Mouse (Mus musculus) frontal cortex, postnatal 10 days (tissue): ENCODE results near the gene Ddx39.

Source experiments
- DNase-seq, 2 experiments: peaks; one replicate each; pipeline ENCODE4 v3.0.0; 2022; ENCODE audit warnings: low spot score in 2 of 2, mixed read lengths in 1 of 2

Ddx39 gene

DNA sequence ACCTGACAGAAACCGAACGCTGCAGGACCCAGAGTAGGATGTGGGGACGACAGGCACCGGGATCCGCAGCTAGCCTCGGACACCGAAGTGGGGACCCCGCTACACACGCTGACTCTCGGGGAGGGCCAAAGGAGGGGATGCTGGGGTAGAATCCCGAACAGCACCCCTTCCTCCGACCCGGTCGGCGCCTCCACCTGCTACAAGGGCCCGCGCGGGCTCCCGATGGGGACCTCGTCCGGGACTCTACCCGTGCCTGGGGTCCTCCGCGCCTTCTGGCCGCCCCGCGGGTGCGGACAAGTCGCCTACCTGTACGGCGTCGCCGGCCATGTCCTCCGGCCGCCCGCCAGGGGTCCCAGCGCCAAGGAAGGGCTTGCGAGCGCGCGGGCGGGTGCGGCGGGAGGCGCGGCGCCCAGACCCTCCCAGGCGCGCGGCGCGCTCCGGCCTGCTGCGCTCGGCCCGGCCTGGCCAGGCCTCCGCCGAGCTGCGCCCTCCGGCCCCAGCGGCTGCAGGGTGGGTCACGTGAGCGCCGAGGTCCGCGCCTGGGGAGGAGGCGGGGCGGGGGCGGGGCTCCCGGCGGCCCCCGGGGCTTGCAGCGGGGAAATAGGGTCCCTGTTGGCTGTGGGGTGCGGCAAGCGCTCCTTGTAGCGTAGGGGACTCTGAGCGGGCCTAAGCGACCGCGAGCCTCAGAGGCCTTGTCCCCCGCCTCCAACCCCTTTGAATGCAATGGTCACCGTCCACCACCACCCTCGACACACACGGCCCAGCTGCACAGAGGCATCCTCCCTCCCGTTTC is 16.1 kb upstream of the Ddx39 start, which contains the start of gene Pkn1:
TSS of gene Pkn1 (minus strand) at position 519 of the 793 bp plus-strand sequence.
- peak in 1 of 2 experiments; percentile 62 for DNase-seq

DNA sequence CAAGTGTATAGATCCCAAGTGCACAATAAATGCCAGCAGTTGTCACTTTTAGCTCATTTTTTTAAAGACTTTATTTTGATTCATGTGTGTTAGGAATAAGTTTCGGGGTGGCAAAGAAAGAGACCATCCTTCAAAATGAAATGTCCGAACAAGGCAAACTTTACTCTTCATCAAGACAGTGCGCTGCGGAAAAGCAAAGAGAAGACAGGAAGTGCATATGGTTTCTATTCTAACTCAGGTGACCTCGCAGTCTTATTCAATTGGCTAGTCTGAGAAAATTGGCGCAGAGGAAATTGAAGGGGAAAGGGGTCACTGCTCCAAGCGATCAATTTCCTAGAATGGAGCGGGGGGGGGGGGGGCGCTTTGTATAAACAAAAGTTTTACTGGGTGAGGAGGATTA is 15.4 kb upstream of the Ddx39 start:
- no peak for DNase-seq

DNA sequence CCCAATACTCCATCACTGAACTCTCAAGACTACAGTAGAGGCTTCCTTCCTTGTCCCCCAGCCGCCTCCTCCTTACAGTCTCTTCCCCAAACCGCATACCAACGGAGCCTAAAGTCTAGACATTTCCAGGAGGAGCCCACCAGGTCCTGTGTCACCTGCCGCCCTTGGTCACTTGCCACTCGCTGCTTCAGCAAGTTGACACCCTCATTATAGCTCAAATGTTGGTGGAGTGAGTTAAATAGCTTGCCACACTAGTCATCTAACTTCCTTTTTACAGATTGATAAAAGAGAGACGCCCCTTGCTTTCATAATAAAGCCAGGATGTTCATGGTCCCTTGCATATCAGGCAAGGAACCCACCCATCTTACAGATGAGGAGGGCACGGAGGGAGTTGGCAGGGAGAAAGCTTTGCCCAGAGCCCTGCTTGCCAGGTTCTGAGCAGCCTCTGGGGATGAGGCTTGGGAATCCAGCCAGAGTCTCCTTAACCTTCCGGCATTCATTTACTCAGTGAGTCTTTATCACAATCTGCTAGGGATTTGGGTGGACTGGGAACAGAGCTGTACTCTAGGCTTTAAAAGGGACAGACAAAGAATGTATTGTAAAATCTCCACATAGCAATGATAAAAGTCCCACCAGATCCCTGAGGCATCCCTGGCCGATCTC is 14.4 kb upstream of the Ddx39 start:
- no peak for DNase-seq

DNA sequence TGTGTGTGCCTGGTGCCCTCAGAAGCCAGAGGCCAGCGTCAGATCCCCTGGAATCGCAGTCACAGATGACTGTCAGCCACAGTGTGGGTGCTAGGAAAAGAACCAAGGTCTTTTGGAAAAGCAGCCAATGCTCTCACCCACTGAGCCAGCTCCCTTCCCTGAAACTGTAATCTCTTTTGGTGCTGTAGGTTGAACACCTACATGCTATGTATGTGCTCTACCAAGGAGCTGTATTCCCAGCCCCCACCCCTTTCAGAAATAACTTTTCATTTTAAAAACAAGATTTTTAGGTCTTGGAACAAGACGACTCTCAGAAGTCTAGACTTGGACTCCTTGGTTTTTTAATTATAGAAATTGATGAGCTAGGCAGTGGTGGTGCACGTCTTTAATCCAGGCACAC is 11.6 kb upstream of the Ddx39 start:
- no peak for DNase-seq

DNA sequence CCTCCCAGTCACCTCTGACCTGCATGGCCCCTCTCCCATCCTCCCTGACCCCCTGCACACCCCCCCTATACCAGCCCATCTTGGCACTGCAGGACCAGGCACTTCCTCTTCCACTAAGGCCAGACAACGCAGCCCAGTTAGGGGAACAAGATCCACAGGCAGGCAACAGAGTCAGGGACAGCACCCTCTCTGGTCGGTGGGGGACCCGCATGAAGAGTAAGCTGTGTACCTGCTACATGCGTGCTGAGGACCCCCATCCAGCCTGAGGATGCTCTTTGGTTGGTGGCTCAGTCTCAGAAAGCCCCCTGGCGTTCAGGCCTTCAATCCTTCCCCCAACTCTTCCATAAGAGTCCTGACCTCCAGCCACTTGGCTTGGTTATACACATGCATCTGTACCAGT is 8.6 kb upstream of the Ddx39 start:
- DNase-seq: no peak

DNA sequence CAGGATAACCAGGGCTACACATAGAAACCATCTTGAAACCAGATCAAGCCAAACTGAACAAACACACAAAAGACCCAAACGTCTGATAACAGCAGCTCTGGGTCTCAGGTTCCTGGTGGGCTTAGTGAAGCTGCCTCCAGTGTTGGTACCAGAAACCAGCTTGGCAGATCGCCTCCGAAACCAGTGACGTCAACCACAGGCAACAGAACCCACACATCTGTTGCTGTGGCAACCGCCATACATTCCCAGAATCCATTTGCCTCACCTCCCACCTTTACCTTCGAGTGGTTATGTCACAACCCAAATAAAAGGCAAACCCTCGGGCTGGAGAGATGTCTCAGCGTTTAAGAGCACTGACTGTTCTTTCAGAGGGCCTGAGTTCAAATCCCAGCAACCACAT is 7.4 kb upstream of the Ddx39 start:
- no peak for DNase-seq

DNA sequence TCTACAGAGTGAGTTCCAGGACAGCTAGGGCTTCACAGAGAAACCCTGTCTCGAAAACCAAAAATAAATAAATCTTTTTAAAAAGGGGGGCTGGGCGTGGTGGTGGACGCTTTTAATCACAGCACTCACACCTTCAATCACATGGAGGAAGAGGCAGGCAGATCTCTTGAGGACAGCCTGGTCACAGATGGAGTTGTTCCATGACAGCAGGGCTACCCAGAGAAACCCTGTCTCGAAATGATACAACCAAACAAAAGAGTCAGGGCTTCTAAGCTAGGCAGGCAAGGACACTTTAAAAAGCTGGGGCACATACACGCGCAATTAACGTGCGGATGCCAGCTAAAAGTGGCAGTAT is 324 bp upstream of the Ddx39 start:
- DNase-seq: no peak

DNA sequence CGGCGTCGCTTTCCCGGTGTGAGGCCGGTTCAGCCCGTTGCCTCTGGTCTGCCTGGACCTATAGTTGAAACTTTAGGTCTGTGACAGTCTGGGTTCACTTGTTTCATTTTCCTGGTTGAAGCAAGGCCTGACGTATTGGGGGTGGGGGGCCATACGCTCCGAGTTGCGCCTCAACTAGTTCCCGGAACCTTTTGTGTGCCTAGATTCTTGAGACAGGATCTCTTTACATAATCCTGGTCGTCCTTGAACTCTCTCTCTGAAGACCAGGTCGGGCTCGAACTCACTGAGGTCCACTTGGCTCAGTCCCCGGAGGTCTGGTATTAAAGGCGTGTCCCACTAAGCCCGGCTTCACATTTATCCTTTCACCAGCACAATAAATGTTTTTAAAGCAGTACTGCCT is 794 bp downstream of the Ddx39 start:
- DNase-seq: no peak

DNA sequence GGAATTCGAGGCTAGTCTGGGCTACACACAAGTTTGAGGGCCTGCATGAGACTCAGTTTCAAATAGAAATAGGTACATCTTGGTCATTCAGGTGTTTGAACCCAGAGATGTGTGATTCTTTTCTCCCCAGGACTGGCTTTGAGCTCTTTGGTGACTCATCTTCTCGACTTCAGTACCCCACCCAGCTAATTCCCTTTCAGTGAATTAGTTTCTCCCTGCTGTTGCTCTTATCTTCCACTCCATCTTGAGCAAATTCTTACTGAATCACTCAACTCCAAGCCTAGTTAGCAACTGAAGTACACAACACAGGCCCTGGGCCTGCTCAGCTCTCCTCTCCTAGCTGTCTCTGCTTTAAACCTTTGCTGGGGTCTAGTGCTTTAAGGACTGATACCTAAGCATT is 1.6 kb downstream of the Ddx39 start:
- DNase-seq: no peak

DNA sequence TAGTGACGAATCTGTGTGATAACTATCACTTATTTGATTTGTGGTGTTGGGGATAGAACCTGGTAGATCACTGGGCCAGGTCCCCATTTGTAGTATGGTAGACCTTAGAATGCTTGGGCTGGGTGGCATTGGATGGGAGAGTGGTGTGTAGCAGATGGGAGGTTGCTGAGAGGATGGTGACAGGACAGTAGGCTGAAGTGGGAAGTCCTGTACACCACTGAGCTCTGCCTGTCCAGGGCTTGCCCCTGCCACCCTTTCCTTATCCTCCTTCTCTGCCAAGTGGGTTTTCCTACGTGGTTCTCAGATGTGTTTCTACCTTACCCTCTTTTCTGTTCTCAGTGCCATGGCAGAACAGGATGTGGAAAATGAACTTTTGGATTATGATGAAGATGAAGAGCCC is 4.1 kb downstream of the Ddx39 start:
- no peak for DNase-seq

DNA sequence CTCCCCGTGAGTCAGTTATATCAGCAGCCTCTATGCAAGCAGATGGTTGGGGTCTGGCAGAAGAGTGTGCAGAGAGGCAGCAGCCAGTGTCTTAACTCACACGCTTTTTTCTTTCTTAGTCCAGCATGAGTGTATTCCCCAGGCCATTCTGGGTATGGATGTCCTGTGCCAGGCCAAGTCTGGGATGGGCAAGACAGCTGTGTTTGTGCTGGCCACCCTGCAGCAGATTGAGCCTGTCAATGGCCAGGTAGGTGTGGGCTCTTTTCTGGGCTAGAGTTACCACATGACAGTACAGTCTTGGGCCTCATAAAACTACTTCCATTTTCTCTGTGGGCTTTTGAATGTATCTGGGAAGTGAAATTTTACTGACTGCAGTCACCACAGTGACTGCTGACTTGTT is 4.7 kb downstream of the Ddx39 start:
- no peak for DNase-seq

DNA sequence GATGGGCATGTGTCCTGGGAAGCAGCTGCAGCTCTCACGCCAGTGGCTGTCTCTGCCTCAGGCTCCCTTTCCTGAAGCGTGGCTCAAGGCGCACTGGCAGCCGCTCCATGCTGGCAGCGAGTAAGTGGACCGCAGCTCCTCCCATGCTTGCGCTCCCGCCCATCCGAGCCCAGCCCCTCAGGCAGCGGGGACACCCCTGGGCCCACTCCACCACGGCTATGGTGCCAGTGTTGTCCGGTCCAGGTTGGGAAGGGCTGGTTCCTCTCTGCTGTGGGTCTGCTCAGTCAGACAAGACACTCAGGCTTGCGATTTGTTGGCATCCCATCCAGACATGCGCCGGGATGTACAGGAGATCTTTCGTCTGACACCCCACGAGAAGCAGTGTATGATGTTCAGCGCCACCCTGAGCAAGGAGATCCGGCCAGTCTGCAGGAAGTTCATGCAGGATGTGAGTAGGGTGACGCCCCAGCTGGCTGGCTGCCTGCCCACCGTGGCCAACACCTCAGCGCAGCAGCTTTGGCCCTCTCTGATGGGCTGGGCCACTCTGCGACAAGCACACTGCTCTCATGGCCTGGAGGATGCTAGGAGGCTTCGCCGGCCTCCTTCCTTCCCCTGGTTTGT is 6.5 kb downstream of the Ddx39 start:
- no peak for DNase-seq

DNA sequence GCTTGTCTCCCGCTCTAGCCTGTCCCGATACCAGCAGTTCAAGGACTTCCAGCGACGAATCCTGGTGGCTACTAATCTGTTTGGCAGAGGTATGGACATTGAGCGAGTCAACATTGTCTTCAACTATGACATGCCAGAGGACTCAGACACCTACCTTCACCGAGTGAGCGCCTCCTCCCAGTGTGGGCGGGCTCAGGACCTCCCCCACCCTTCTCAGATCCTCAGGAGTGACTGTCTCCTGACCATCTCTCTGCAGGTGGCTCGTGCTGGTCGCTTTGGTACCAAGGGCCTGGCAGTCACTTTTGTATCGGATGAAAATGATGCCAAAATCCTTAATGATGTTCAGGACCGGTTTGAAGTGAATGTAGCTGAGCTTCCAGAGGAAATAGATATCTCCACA is 7.7 kb downstream of the Ddx39 start:
- no peak for DNase-seq

DNA sequence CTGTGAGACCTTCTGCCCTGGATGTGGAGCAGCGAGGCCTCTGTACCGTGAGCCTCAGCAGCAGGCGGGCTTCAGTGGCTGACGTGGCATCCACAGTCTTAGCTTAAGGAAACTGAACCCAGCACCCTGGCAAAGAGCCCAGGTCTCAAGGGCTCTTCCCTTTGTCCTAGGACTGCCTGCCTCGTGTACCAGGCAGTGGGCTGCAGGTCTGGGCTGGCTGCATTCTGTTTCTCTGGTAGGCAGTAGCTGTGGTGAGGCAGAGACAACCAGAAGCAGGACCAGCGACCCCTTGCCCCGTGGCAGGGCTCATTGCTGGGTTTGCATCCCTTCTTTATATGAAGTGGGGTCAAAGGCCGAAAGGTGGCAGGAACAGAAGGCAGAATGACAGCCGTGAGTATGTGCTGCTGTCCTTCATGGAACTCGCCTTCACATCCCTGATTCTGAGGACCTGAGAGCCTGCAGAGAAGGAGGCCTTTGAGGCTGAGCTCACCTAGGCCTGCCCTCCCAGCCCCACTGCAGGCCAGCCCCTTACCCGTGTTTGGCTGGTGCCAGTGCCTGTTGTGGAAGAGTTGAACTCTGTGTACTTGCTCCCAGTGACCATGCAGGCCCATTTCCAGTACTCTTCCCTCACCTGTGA is 8.6 kb downstream of the Ddx39 start:
- no peak for DNase-seq

DNA sequence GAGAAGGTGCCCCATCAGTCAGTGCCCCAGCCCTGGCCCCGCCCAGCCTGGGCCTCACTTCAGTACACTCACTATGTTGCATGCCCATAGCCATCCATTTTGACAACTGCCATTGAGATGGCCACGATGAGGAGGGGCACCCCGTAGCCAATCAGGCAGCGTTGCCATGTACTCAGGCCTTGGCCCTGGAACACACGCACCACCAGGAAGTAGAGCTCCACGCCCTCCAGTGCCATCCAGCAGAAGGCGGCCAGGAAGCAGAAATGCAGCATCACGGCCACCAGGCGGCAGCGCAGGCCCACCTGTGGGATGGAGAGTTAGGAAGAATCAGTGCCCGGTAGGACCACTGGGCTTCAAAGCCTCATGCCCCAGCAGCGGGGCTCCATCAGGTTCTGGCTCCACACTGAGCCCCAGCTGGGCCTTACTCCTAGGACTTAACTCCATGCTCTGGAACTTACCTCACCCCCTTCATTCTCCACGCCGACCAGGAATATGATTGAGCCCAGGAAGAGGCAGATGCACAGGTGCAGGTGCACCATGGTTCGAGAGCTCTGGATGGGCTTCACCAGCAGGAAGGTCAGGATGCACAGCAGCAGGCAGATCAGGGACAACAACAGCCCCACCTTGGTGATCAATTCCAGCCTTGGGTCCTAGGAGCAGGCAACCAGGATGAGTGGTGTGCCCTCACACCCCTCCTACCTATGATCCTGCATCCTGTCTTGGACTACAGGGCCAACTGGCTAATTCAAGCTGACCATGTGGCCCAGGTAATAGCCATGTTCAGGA is 9.9 kb downstream of the Ddx39 start:
- DNase-seq: peak; percentile 74 to 79

DNA sequence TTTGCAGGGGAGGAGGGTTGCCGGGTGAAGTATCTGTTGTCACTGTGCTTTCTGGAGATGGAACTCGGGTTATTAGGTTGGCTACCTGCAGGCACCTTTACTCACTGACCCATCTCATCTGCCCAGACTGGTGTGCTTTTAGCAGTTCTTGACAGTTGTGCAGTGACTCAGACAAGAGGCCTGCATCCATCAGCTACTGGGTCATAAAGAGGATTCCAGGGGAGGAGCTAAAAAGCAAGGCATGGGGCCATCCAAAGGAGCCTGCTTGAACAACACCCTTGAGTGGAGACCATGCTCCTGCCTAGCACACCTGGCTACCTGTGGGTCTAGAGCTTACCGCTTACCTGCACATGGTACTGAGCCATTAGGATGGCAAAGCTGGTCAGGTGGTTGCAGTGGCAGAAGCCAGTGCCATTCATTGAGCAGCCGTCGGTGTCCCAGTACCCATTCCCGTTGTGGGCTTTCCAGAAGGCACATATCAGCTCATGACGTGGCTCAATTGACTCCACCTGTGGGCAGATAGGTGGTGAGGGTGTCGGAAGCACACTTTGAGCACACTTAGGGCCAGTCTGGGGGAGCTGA is 10.6 kb downstream of the Ddx39 start:
- DNase-seq: no peak

DNA sequence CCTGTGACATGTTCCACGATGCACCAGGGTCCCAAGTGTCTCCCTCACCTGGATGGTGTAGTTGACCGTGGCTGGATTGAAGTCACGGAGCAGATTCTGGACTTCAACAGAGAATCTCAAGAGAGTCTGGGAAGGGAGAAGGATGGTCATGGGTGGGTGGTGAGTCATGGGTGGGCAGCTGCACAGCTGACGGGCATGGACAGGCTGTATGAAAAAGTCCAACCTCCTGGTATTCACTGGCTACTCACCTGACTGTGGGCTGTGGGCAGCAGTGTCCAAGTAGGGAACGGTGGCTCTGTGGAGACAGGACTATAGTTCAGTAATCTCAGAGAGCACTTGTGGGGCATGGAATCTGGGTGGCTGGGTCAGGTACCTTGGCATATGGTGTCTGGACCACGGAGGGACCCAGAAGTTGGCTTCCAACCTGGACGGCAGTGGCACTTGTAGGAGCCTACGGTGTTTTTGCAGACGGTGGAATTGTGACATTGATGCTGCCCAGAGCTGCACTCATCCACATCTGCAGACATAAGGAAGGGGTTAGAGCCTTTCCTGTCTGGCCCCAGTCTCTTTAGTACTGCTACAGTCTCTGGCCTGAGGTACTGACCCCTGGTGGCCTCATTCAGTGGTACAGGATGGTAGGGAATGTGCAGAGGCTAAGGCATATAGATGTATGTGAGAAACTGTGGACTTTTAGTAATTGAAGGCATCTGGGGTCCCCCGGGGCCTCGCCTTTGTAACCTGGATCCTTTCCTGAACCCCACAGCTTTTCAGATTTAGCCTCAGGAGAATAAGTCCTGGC is 14.2 kb downstream of the Ddx39 start:
- no peak for DNase-seq

DNA sequence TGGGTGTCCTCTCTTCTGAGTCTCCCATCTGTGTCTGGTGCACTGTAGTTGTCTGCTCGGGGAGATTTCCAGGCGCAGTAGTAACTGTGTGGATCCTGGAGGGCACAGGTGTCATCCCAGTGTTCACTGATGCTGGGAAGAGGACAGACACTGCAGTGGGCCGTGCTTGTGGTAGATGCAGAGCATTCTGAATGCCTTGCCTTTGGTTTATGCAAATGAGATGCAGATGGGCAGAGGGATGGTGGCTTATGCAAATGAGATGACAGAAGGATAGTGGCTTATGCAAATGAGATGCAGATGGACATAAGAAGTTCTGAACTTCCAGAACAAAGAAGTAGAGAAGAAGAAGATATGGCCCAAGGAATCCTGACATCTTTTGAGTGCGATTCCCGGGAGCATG is 16.9 kb downstream of the Ddx39 start:
- DNase-seq: no peak

DNA sequence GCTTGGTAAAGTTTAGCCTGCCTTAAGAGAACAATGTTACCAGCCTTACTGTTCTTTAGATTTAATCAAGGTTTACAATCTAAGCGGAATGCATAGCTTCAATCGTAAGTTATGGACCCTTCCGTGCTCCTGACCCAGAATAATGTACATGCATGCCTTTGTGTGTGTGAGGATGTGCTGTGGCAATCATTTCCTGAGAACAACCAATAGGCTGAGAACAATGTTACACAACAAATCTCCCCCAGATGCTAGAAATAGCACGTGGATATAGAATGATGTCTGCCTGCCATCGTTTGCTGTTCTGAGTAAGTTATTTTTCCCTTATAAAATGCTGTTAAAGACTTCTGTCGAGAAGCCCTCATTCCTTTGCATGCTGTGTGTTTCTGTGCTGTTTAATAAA is 17.9 kb downstream of the Ddx39 start:
- DNase-seq: no peak

DNA sequence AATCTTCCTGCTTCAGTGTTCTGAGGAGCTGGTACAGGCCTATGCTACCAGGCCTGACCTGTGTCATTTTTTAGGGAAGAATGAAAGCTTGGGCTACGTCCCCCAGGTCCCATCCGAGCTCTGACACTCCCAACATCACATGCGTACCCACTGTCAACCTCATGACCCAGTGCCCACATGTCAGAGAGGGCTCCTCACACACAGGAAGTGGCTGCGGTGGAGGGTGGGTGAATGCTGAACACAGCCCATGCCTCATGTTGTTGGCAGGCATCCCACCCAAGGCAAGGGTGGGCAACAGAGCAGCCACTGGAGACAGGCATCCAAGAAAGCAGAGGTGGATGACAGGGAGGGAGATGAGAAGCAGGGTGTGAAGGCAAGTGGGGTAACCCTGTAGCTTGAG is 21.7 kb downstream of the Ddx39 start:
- DNase-seq: no peak

DNA sequence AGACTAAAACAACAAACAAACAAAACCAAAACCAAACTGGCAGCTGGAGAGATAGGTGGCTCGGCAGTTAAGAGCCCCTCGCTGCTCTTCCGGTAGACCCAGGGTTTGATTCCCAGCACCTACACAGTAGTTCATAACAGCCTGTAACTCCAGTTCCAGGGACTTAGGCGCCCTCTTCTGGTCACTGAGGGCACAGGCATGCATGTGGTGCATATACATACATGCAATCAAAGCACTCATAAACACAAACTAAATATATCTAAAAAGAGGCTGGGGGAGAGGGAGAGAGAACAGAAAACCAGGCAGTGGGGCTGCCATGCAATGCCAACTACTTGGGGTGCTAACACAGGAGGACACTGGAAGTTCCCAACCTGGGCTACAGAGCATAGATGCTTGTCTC is 22.4 kb downstream of the Ddx39 start:
- DNase-seq: no peak
